Mouse (Mus musculus) megakaryocyte, embryonic 14.5 days (primary cell): Measurements from ENCODE around the gene Gm4201. TPM values are rescaled to one million over a fixed set of nuclear protein-coding genes. Genes with fewer than 3 reads are reported as not detected.
"Not testable (repeated sequence)": the region's sequence is repeated elsewhere in the genome, so short reads cannot be mapped to it uniquely, and the experiment has no call there.

Experiments
- H3K27me3 ChIP-seq: replicated peaks from 2 replicates; pipeline ENCODE3; 2012; ENCODE audit warnings: inconsistent platforms
- H3K36me3 ChIP-seq: replicated peaks from 2 replicates; pipeline ENCODE3; 2012; ENCODE audit warnings: low read length, inconsistent platforms, mixed read lengths
- H3K4me1 ChIP-seq: 2 replicates; pipeline ENCODE4 v1.6.1; 2012; ENCODE audit warnings: inconsistent platforms
- H3K4me3 ChIP-seq: replicated peaks from 2 replicates; pipeline ENCODE3; 2012; ENCODE audit warnings: moderate library complexity, mild to moderate bottlenecking, inconsistent platforms
- H3K9me3 ChIP-seq: 2 replicates; pipeline ENCODE4 v1.6.1; 2012; ENCODE audit warnings: inconsistent platforms
- polyA plus RNA-seq: library from polyadenylated mRNA; stranded (reverse); fragments of >175 nt; gene quantifications from 2 replicates; pipeline ENCODE4 v1.2.3, GENCODE M21; 2012; ENCODE audit warnings: low replicate concordance; ENCODE audit not compliant: insufficient read depth

The Gm4201 gene
- not detected in 2 replicates for polyA plus RNA-seq

GRCm38 (mm10) chr7:22565243-22565642 is at the start of gene Gm4201:
TSS of gene Gm4201 (minus strand) at chr7:22565343.
- not testable (repeated sequence) for H3K4me3 ChIP-seq, H3K27me3 ChIP-seq, H3K36me3 ChIP-seq

GRCm38 (mm10) chr7:22588027-22588426 is 22.9 kb upstream of the Gm4201 start, which contains the start of gene Gm4565:
TSS of gene Gm4565 (minus strand) at chr7:22588127.
- not testable (repeated sequence) for H3K27me3 ChIP-seq, H3K4me3 ChIP-seq, H3K36me3 ChIP-seq

More at GRCm38 (mm10) chr7:22565243-22565642, at the start of gene Gm4201:
- not testable (repeated sequence) for H3K4me1 ChIP-seq, H3K9me3 ChIP-seq

DNA sequence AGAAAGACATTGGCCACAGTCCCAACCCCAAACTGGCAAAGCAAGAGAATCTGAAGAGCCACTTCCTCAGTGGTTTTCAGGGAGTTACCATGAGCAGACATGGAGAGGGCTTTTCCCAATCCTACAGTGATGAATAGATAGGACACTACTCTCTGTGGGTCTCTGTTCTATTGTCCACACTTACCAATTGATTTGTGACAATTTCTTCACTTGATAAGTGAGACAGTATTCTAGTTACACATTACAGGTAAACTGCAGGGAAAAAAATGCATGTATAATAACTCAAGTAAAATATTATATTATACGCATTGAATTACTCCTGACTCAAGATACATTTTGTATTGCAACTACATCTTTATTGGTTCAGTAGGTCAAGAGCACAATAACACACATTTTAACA is 30.4 kb downstream of the Gm4201 start, which contains the start of gene Gm8677:
TSS of gene Gm8677 (minus strand) at position 101 of the 400 bp plus-strand sequence.
- not testable (repeated sequence) for H3K36me3 ChIP-seq, H3K4me3 ChIP-seq, H3K27me3 ChIP-seq, H3K9me3 ChIP-seq, H3K4me1 ChIP-seq

More at GRCm38 (mm10) chr7:22588027-22588426, 22.9 kb upstream of the Gm4201 start, which contains the start of gene Gm4565:
- H3K9me3 ChIP-seq, H3K4me1 ChIP-seq: not testable (repeated sequence)

DNA sequence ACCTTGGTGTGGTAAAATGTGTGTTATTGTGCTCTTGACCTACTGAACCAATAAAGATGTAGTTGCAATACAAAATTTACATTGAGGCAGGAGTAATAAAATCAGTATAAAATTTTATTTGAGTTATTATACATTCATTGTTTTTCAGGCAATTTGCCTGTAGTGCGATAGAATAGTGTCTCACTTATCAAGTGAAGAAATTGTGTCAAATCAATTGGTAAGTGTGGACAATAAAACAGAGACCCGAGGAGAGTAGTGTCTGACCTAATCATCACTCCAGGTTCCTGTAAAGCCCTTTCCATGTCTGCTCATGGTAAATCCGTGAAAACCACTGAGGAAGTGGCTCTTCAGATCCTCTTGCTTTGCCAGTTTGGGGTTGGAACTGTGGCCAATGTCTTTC is 42.5 kb downstream of the Gm4201 start, which contains the start of gene Vmn1r152:
TSS of gene Vmn1r152 (plus strand) at position 301 of the 400 bp plus-strand sequence.
- H3K4me3 ChIP-seq, H3K27me3 ChIP-seq, H3K36me3 ChIP-seq, H3K4me1 ChIP-seq, H3K9me3 ChIP-seq: not testable (repeated sequence)

Other genes starting within 250 kb of the Gm4201 start
- not detected in 2 replicates for gene Gm4187, start 235.6 kb downstream of the Gm4201 start, polyA plus RNA-seq
- gene Gm8660, start 194.3 kb downstream of the Gm4201 start, polyA plus RNA-seq, result not detected in 2 replicates
- not detected in 2 replicates for gene Vmn1r148, start 151.8 kb downstream of the Gm4201 start, polyA plus RNA-seq
- gene Vmn1r149, start 127.1 kb downstream of the Gm4201 start, polyA plus RNA-seq, result not detected in 2 replicates
- not detected in 2 replicates for gene Gm10665, start 101.3 kb downstream of the Gm4201 start, polyA plus RNA-seq
- gene Vmn1r151, start 65.7 kb downstream of the Gm4201 start, polyA plus RNA-seq, result not detected in 2 replicates
- not detected in 2 replicates for gene Vmn1r152, start 42.4 kb downstream of the Gm4201 start, polyA plus RNA-seq
- not detected in 2 replicates for gene Gm8677, start 30.5 kb downstream of the Gm4201 start, polyA plus RNA-seq
- not detected in 2 replicates for gene Gm4565, start 22.8 kb upstream of the Gm4201 start, polyA plus RNA-seq
- gene Vmn1r155, start 92.7 kb upstream of the Gm4201 start, polyA plus RNA-seq, result not detected in 2 replicates
- not detected in 2 replicates for gene Gm8693, start 127.0 kb upstream of the Gm4201 start, polyA plus RNA-seq
- gene Gm4567, start 154.4 kb upstream of the Gm4201 start, polyA plus RNA-seq, result not detected in 2 replicates
- gene Vmn1r157, start 196.4 kb upstream of the Gm4201 start, polyA plus RNA-seq, result not detected in 2 replicates
- gene Vmn1r158, start 225.4 kb upstream of the Gm4201 start, polyA plus RNA-seq, result not detected in 2 replicates